Mouse (Mus musculus): Measurements from ENCODE around the gene Zcchc17. TPM values are rescaled to one million over a fixed set of nuclear protein-coding genes. Genes with fewer than 3 reads are reported as not detected.
A peak's percentile ranks its signal among the peaks of the same experiment; 100 is the strongest.

Zcchc17 gene
- total RNA-seq (2022): 10 to 100 TPM; 51.1 to 63.2 (median 59.1) TPM

DNA sequence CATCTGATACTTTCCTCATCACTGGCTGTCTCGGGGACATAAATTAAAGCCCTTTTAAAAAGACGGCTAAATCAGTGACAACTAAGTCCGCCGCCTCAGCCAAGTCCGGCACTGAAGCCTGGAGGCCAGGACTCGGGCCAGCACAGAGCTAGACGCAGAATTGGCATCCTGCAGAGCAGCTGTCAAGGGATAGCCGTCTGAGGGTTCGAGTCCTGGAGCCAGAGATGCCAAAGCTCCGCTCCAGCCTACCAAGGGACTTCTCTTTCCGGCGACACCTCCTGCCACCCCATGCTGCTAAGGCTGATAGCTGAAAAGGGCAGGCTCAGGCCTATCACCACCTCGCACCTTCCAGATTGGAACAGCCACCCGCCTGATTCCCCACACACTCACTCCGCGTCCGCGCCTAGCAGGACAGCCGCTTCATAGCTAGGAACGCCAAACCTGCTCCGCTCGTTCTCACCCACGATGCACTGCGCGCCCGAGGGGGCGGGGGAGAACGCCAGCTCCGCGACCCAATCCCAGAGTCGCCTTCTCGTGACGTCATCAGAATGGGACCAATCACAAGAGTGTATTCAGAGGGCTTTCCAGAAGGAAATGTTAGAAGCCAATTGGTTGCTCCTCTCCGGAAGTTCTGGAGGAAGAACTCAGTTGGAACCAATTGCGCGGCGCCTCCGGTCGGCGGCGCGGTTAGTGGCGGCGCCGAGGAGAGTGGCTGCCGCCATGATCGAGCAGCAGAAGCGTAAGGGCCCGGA lies at the start of gene Zcchc17, which contains the start of gene Snrnp40:
Zcchc17 (minus strand) TSS at position 458 of the 752 bp plus-strand sequence.
Snrnp40 (plus strand) TSS at position 647 of the 752 bp plus-strand sequence.
- peak; percentile 99 for DNase-seq (ENCODE audit: low spot score in 2 of 2)

DNA sequence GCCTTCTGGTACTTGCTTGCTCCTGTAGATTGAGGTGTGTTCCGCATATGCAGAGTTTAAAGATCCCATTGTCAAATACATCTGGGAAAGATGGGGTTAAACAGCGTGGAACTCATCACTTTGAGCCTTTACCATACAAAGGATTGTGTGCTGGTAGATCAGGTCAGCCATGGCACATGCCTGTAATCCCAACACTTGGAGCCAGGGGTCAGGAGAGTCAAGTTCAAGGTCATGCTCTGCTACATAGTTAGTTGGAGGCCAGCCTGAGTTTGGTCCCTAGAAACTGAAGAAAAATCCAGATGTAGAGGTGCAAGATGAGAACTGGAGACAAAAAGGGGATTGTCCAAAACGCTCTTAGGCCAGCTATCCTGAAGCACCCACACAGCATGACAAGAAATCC lies 31.5 kb upstream of the Zcchc17 start:
- no peak for DNase-seq (ENCODE audit: low spot score in 2 of 2)

DNA sequence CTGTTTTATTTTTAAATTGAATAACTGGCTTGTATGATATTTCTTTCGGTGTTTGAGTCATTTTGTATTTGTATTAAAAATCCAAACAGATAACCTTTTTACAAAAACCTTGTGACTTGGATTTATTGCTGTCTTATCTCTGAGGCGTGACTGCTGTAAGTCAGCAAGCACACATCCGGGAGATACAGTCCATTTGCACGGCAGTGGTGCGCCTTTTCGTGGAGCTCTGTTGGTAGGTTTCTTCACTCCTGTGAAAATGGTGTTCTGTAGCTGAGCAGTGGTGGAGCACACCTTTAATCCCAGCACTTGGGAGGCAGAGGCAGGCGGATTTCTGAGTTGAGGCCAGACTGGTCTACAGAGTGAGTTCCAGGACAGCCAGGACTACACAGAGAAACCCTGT lies 30.2 kb upstream of the Zcchc17 start:
- no peak for DNase-seq (ENCODE audit: low spot score in 2 of 2)

DNA sequence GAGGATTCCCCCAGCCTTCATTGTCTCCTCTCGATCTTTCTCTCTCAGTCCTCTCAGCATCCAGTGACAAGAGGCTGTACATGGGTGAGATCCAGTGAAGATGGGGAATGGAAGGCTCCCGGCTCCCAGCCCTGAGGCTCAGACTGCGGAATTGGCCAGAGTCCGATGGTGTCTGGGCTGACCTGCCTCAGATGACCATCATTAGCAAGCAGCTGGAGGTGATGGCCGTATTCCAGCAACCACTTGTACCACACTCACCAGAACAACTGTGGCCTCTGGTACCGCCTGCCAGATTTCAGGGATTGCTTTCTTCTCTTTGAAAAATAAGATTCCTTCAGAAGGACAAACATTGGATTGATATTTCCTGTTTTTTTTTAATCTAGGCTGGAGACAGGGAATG lies 29.8 kb upstream of the Zcchc17 start:
- peak; percentile 38 for DNase-seq (ENCODE audit: low spot score in 2 of 2)

DNA sequence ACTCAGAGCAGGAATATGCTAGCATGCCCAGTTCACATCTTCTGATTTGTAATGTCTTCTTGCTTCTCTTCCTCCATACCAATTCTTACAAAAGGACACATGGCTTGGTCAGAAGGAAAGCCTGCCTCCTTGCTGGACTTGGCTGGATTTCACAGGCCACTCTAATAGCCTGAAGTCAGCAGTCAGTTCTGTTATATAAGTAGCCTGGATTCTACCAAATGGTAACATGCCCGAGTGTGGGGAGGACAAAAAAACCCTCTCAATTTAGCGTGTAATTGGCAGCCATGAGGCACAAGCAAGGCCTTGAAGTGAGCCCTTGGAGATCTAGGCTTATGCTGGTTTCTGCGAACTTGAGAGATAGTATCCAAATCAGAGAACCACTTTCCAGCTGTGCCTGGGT lies 27.5 kb upstream of the Zcchc17 start:
- DNase-seq (ENCODE audit: low spot score in 2 of 2): no peak

DNA sequence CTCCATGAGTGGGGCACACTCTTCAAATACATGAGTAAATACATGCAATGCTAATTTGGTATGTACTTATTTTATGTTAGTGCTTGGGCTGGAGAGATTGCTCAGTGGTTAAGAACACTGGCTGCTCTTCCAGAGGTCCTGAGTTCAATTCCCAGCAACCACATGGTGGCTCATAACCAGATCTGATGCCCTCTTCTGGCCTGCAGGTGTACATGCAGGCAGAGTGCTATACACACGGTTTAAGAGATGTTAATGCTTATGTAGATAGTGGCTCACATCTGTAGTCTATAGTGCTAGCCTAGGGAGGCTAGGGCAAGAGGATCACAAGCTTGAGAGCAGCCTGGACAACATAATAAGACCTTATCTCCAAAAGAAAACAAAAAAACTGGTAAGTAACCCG lies 20.7 kb upstream of the Zcchc17 start:
- no peak for DNase-seq (ENCODE audit: low spot score in 2 of 2)

DNA sequence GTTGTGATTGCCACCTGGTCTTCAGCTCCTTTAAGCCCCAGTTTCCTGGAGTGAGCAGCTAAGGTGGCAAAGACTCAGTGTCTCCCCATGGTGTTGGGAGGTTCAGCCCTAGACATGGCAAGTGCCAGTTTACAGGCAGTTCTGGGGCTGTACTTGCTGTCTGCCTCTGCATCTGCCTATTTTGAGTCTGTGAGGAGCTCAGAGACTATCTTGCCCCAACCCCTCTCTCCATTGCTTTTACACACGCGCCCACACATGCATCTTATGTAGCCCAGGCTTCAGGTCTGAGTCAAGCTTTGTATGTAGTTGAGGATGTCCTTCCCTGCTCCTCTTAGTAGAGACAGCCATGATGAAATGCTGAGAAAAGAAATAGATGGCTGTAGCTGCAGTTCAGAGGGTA lies 19.4 kb upstream of the Zcchc17 start:
- DNase-seq (ENCODE audit: low spot score in 2 of 2): no peak

DNA sequence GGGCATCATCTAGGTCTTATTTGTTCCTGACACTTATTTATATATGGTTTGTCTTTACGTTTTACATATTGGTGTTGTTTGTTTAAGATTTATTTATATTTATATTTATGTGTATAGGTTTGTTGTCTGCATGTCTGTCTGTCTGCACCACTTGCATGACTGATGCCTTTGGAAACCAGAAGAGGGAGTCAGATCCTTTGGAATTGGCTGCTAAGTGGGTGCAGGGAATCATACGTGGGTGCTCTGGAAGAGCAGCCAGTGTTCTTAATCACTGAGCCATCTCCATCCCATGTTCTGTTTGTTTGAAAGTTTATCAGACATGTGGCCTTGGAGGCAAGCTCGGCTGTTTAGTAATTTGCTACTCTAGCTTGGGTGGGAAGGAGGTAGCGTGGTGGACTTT lies 17.8 kb upstream of the Zcchc17 start:
- no peak for DNase-seq (ENCODE audit: low spot score in 2 of 2)

DNA sequence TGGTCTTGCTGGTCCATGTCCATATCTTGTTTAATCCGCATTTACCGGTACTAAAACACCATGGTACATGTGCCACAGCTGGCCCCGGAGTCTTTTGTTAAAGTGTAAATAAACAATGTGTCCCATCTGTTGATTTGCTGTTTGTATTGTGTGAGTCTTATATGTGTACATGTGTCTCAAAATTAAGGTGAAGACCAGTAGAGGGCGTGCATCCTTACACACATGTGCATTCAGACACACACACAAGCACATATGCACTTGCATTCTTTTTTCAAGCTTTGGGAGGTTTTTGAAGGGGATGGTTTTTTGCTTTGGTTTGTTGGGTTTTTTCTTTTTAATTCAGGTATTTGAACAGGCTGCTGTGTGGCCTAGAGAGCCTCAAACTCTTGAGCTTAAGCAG lies 16.9 kb upstream of the Zcchc17 start:
- DNase-seq (ENCODE audit: low spot score in 2 of 2): no peak

DNA sequence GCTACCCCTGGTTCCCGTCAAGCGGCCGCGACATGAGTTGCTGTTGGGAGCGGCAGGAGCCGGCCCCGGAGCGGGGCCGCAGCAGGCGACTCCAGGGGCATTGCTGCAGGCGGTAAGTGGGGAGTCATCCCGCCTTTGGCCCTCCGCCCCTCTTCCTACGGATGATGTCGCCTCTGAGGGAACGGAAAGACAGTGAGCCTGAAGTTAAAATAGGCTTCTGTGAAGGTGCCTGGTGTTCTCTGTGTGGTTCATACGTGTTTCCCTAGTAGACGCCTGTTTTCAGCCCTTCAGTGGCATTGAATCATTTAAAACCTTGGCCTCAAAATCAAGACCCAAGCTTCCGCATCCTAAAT lies 471 bp upstream of the Zcchc17 start:
- DNase-seq (ENCODE audit: low spot score in 2 of 2): no peak

DNA sequence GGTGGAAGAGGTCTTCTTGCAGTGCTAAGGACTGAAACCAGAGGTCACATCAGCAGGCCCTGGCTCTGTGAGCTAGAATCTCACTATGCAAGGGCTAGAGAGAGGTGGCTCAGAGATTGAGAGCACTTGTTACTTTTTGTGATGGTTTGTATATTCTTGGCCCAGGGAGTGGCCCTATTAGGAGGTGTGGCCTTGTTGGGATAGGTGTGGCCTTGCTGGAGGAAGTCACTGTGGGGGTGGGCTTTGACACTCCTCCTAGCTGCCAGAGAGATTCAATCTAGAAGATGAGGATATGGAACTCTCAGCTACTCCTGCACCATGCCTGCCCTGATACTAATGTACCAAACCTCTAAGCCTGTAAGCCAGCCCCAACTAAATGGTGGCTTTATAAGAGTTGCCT lies 1.8 kb downstream of the Zcchc17 start:
- no peak for DNase-seq (ENCODE audit: low spot score in 2 of 2)

DNA sequence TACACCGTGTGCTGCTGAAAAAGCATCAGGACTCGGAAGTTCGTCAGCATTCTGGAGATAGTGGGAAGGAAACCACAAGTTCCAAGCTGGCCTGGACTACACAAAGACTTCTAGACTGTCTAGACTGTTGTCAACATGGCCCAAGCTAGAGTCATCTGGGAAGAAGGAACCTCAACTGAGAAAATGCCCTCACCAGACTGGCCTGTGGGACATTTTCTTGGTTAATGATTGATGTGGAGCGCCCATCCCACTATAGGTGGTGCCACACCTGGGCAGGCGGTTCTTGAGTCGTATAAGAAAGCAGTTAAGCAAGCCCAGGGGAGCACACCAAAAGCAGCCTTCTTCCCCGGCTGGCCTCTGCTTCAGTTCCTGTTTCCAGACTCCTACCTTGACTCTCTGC lies 7.2 kb downstream of the Zcchc17 start:
- DNase-seq (ENCODE audit: low spot score in 2 of 2): no peak

DNA sequence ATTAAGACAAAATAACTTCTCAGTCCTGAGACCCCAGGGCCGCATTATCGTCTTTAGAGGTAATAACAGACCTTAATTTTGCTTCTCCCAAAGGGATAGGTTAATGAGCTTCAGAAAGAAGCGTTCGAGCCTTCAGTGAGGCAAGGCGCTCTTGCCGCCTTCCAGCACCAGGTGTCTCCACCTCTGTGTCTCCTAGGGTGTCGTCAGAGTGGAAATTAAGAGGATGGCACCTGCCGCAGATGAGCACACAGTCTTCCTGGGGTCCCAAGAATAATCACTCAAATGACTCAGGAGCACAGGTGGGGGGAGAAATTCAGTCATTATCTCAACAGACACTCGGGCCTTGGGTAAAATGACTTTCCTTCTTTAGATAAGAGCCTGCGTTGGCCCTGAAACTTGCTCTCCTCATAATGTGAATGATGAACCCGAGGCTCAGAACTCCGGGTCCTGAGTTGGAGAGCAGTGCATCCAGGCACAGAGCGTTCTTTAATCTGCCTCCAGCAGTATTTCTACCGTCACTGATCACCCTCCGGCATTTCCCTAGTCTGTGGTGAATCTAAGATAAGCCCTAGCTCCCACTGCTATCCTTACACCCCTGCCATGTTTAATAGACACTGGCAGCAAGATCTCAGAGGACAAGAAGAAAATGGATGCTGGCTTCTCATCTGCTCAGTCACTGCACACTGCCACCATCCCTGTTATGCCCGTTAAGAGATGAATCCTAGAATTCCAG lies 8.9 kb downstream of the Zcchc17 start:
- no peak for DNase-seq (ENCODE audit: low spot score in 2 of 2)

DNA sequence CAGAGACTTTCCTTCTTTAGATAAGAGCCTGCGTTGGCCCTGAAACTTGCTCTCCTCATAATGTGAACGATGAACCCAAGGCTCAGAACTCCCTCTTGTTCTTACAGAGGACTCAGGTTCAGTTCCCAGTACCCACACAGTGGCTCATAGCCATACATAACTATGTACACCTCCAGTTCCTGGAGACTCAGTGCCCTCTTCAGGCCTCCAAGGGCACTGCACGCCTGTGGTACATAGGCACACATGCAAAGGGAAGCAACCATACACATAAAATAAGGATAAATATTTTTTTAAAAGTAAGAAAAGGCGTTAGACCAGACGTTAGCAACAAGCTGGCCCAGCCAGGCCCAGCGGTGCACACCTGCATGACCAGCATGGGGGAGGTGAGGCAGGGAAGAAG lies 10.1 kb downstream of the Zcchc17 start:
- DNase-seq (ENCODE audit: low spot score in 2 of 2): no peak

DNA sequence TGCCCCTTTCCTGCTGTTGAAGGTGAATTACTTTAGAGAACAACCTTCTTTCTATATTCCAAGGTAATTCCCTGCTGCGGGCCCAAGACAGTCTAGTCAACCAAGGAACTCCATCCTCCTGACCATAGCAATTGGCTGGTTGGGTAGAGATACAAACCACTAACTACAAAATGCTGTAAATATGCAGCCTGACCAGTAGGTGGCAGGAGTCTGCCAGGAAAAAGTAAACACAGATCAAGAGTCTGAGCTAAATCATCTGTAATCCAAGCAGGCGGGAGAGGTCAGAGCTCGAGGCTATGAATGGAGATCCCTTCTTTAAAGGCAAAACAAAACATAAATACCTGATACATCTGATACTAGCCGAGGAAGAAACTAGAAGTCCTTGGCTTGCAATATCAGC lies 18.1 kb downstream of the Zcchc17 start:
- DNase-seq (ENCODE audit: low spot score in 2 of 2): peak in 1 of 2 experiments; percentile 20

DNA sequence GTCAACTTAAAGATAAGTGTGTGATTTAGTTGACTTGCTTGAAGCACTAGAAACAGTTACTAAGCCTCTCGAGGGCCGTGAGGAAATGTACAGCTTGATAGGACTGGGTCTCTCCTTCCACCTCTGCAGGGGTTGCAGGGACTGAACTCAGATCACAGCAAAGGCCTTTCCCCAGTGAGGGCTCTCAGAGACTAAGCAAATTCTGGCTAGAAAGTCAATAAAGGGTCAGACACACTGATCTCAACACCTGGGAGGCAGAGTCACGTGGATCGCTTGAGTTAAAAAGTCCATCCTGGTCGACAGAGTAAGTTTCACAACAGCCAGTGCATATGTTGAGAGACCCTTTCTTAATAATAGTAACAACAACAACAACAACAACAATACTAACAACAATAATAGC lies 23.9 kb downstream of the Zcchc17 start:
- DNase-seq (ENCODE audit: low spot score in 2 of 2): no peak

DNA sequence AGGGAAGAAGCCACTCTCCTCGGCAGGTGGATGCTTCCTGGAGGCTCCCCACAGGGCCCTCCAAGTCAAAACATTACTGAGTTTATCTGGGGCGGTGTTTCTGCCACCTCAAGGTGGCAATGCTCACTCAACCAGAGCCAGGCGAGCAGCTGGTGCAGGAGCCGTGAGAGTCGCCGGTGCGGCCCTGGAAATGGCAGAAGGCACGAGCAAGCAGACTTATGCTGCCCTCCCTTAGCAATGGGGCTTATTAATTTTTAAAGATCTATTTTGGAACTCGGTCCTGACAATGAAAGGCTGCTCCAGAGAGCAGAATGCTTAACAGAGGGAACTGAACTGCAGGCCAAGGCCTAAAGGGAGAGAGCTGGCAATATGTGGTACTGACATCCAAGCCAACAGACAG lies 32.4 kb downstream of the Zcchc17 start:
- no peak for DNase-seq (ENCODE audit: low spot score in 2 of 2)

DNA sequence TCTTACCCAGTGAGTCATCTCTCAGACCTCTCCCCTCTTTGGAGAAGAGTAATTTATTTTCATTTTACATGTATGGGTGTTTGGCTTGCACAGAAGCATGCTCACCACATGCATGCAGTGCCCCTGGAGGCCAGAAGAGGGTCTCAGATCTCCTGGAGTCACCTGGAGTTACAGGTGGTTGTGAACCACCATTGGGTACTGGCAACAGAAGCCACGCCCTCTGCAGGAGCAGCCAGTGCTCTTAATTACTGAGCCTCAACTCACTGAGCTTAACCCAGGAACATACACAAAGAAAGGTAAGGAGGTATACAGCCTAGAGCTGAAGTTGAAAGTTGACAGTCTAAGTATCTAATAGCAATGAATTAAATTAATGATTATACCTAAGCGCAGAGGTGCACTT lies 34.3 kb downstream of the Zcchc17 start:
- DNase-seq (ENCODE audit: low spot score in 2 of 2): no peak

DNA sequence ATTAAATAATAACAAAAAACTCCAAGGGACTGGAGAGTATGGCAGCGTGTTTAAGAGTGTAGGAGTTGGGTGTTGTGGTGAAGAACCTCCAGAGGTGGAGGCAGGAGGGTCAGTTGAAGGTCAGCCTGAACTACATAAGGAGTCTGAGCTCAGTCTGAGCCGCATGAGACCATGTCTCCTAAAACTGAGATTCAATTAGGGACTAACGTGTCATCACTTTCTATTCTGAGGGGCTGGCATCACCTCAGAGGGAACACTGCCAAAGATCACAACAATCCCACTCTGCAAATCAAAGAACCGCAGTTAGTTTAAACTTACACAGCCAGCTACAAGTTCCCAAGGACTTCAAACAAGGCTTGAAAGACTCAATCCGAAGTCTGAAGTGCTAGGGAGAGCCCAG lies 36.1 kb downstream of the Zcchc17 start:
- DNase-seq (ENCODE audit: low spot score in 2 of 2): no peak

DNA sequence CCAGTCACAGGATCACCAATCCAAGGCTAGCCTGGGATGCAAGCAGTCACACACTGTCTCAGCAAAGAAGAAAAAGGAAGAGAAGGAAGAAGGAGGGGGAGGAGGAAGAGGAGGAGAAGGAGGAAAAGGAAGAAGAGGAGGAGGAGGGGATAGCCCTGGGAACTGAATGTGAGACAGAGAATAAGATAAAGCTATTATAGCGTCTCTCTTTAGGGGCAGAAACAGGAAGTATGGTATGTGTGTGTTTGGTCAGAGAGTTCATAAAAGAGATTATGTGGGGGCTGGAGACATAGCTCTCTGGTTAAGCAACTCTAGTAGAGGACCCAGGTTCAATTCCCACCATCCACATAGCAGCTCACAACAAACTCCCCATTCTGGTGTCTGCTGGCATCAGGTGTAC lies 36.6 kb downstream of the Zcchc17 start:
- DNase-seq (ENCODE audit: low spot score in 2 of 2): no peak

DNA sequence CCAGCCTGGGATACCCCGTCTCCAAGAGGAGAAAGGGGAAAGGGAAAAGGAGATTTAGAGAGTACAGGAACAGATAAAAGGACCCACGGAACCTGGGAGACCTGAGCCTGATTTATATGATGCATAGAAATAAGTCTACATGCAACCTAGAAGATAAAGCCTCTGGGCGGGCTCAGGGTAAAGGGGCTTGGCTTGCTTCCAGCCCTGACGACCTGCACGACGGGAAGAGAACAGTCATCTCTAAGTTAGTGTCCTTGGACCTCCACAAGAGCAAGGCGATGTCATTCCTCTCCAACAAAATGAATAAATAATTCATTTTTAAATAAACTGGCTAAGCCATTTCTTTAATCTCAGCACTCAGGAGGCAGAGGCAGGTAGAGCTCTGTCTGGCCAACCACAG lies 37.2 kb downstream of the Zcchc17 start:
- no peak for DNase-seq (ENCODE audit: low spot score in 2 of 2)

DNA sequence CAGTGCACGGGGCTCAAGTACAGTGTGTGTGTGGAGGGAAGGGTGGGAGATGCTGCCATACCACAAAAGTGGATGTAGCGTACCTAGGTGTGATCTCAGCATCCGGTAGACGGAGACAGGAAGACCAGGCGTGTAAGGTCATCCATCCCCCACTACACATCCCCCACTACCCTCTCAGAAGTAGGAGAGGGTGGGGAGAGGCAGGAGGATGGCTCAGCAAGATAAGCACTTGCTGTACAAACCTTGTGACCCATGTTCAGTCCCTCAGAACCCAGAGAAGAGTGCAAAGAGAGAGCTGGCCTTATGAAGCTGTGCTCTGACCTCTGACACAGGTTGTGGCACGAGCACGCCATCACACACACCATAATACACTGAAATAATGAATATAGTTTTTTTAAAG lies 38.1 kb downstream of the Zcchc17 start:
- no peak for DNase-seq (ENCODE audit: low spot score in 2 of 2)

DNA sequence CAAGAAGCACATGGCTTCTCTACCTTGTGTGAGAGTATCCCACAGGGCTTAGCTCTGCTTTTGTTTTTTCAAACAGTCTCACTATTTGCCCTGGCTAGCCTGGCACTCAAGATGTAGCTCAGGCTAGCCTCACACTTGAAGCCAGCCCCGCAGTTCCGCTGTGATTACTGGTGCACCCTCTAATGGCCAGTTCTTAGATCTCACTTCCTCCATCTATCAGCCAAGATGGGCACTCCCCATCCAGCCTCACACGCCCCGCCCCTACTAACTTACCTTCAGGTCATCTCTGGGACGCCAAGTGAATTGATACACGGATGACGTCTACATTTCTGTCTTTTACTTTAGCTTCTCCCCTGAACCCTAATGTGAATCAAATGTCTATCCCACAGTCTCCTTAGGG lies 40.2 kb downstream of the Zcchc17 start:
- DNase-seq (ENCODE audit: low spot score in 2 of 2): no peak
